Mouse (Mus musculus) forebrain, embryonic 14.5 days (tissue): ENCODE results near the gene Rwdd3. TPM values are rescaled to one million over a fixed set of nuclear protein-coding genes. Genes with fewer than 3 reads are reported as not detected.

Experiments used
- ATAC-seq: fragments of 200-750 bp; cut with Nextera tagmentation; 2 replicates; pipeline ENCODE4 v1.8.0; 2017; ENCODE audit warnings: mild to moderate bottlenecking, moderate library complexity
- DNase-seq: peaks from one replicate; pipeline ENCODE4 v3.0.0-alpha.2; 2015; ENCODE audit warnings: low spot score
- H3K27ac ChIP-seq: fragments of 300-500 bp; sonication (generic); 2 replicates; pipeline ENCODE4 v1.5.1; 2014; ENCODE audit warnings: low read depth, mild to moderate bottlenecking, control low read depth, low read length, moderate library complexity
- H3K27me3 ChIP-seq: fragments of 300-500 bp; sonication (generic); replicated peaks from 2 replicates; pipeline ENCODE4 v1.6.1; 2014; ENCODE audit warnings: low read length, control low read depth, mixed read lengths; ENCODE audit not compliant: control insufficient read depth, insufficient read depth
- H3K36me3 ChIP-seq: fragments of 300-500 bp; sonication (generic); 2 replicates; pipeline ENCODE4 v1.6.1; 2014; ENCODE audit warnings: low read length, control low read depth; ENCODE audit not compliant: control insufficient read depth, insufficient read depth
- H3K4me1 ChIP-seq: fragments of 300-500 bp; sonication (generic); 2 replicates; pipeline ENCODE4 v1.6.1; 2014; ENCODE audit warnings: antibody characterized with exemption, low read length, control low read depth; ENCODE audit not compliant: control insufficient read depth, insufficient read depth
- H3K4me2 ChIP-seq: fragments of 300-500 bp; sonication (generic); 2 replicates; pipeline ENCODE4 v1.6.1; 2014; ENCODE audit warnings: mild to moderate bottlenecking, control low read depth, low read length
- H3K4me3 ChIP-seq: fragments of 300-500 bp; sonication (generic); 2 replicates; pipeline ENCODE4 v1.5.1; 2014; ENCODE audit warnings: low read depth, low read length, control low read depth
- H3K9ac ChIP-seq: fragments of 300-500 bp; sonication (generic); 2 replicates; pipeline ENCODE4 v1.6.1; 2014; ENCODE audit warnings: mild to moderate bottlenecking, low read length, control low read depth, moderate library complexity
- H3K9me3 ChIP-seq: fragments of 300-500 bp; sonication (generic); replicated peaks from 2 replicates; pipeline ENCODE4 v1.6.1; 2016; ENCODE audit warnings: low read length, control low read depth, mixed read lengths; ENCODE audit not compliant: control insufficient read depth
- WGBS: fragments of 180-500 bp; shearing (Covaris S2); extraction: QIAGEN DNeasy Blood & Tissue Kit; methylation state at CpG from one replicate; pipeline ENCODE4 v1.1.7; 2014; 5-methylcytosine and 5-hydroxymethylcytosine counted together
- polyA plus RNA-seq: library from polyadenylated mRNA; unstranded; fragments of >200 nt; fragmentation: Nextera tagmentation; extraction: Ambion mirVana; gene quantifications from 2 replicates; pipeline ENCODE4 v1.2.1, GENCODE M21; 2014

The Rwdd3 gene
- polyA plus RNA-seq, 1 experiment from 2014 or later = 24.7 TPM

GRCm38 (mm10) chr3:121156451-121157186 is 14.9 kb downstream of the Rwdd3 start:
- H3K36me3 ChIP-seq = no peaks in the 10 kb centered on the region
- peak overlapping the region; percentile 71 for H3K27ac ChIP-seq
- peak overlapping the region; percentile 2 for H3K4me3 ChIP-seq
- ATAC-seq (peak; percentile 66), DNase-seq (no peak)
- WGBS = 18% methylated on average over 11 of the region's 11 CpGs
- H3K4me2 ChIP-seq = peak overlapping the region; percentile 40
- H3K9ac ChIP-seq = peak overlapping the region; percentile 4; the same call in 1 of the 2 replicates
- H3K4me1 ChIP-seq = peaks cover 29% of the 10 kb centered on the region
- no peaks in the 10 kb centered on the region for H3K9me3 ChIP-seq
- H3K27me3 ChIP-seq = no peaks in the 10 kb centered on the region

DNA sequence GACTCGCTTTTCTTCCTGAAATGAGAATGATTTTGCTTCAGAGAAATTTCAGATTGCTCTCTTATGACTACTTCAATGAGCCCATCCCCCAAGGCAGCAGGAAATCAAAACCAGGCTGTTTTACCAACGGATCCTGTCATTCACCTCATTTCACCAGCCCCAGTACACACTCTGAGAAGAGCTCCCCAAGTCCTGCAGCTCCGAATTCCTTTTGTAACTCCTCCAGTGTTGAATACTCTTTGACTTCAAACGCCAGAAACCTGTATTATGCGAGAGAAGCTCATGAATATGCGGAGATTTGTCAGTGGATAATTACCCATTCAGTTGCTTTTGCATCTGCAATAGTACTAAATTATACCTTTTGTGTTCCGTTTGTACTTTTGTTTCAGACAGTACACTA is 15.5 kb downstream of the Rwdd3 start:
- Histone ChIP-seq H3K27ac (peak overlapping the region; percentile 71; the same call in 1 of the 2 replicates), H3K27me3 (no peaks in the 10 kb centered on the region), H3K4me3 (0 out of 2 replicates have a peak overlapping the region, but pooled peaks have one; percentile 2), H3K9ac (0 out of 2 replicates have a peak overlapping the region, but pooled peaks have one; percentile 2), H3K4me2 (peak overlapping the region; percentile 40), H3K4me1 (peaks cover 29% of the 10 kb centered on the region), H3K9me3 (no peaks in the 10 kb centered on the region), H3K36me3 (no peaks in the 10 kb centered on the region)
- peak; percentile 84 for DNase-seq
- peak; percentile 80 for ATAC-seq
- 2% methylated on average over 7 of the region's 7 CpGs for WGBS

- no peak overlapping the region; the same call in 1 of the 2 replicates for H3K27ac ChIP-seq
Observed at GRCm38 (mm10) chr3:121133937-121134336, 37.6 kb downstream of the Rwdd3 start.

GRCm38 (mm10) chr3:121133039-121133438 is 38.5 kb downstream of the Rwdd3 start:
- no peaks in the 10 kb centered on the region for H3K9me3 ChIP-seq
- H3K9ac ChIP-seq = no peak overlapping the region
- no peak overlapping the region for H3K4me2 ChIP-seq
- DNase-seq (no peak), ATAC-seq (no peak)
- peaks cover 6% of the 10 kb centered on the region; the same call in 1 of the 2 replicates for H3K4me1 ChIP-seq
- WGBS = 82% methylated on average over 5 of the region's 5 CpGs
- H3K36me3 ChIP-seq = no peaks in the 10 kb centered on the region
- no peak overlapping the region for H3K27ac ChIP-seq
- no peaks in the 10 kb centered on the region for H3K27me3 ChIP-seq
- no peak overlapping the region for H3K4me3 ChIP-seq

More at GRCm38 (mm10) chr3:121133937-121134336, 37.6 kb downstream of the Rwdd3 start:
- H3K4me2 ChIP-seq = no peak overlapping the region
- H3K9me3 ChIP-seq = no peaks in the 10 kb centered on the region
- H3K4me1 ChIP-seq = peaks cover 6% of the 10 kb centered on the region; the same call in 1 of the 2 replicates
- no peaks in the 10 kb centered on the region for H3K36me3 ChIP-seq
- ATAC-seq (peak; percentile 40), DNase-seq (no peak)
- H3K9ac ChIP-seq = no peak overlapping the region
- no peak overlapping the region for H3K4me3 ChIP-seq
- WGBS = 60% methylated on average over 11 of the region's 11 CpGs
- H3K27me3 ChIP-seq = no peaks in the 10 kb centered on the region

DNA sequence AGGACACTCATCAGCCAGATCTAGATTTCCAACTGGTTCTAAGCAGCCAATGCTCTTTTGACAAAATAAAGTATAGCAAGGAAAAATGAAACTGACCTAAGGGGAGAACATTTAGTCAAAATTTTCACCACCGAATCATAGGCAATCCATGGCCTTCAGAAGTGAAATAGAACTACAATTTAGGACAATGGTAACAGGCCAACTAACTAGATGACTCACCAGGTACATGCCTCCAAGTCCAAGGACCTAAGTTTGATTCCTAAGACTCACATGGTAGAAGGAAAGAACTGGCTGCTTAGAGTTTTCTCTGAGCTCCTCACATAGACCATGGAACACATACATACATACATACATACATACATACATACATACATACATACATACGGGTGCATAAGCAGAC is 44.3 kb downstream of the Rwdd3 start:
- DNase-seq = no peak
- no peak for ATAC-seq
- Histone ChIP-seq H3K4me2 (no peak overlapping the region), H3K27ac (no peak overlapping the region), H3K9me3 (no peaks in the 10 kb centered on the region), H3K4me3 (no peak overlapping the region), H3K4me1 (no peaks in the 10 kb centered on the region), H3K9ac (no peak overlapping the region), H3K27me3 (no peaks in the 10 kb centered on the region), H3K36me3 (no peaks in the 10 kb centered on the region)
- WGBS = 96% methylated on average over 2 of the region's 2 CpGs

DNA sequence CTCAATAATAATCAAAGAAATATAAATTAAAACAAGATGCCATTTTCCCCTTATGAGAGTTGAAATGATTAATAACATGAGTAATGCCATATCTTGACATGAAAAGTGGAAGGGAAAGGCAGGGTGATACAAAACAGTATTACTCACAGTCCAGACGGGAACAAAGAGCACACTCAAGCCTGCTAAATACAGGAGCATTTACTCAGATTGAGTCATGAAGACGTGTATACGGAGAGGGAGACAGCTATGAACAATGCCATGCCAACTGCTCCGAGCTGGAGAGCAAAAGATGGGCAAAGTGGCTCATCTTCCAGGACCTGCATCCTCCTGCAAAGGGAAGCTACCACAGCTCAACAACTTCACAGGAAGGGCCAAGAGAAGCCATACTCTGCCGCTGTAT is 45.0 kb downstream of the Rwdd3 start:
- Histone ChIP-seq H3K27ac (no peak overlapping the region), H3K27me3 (no peaks in the 10 kb centered on the region), H3K36me3 (no peaks in the 10 kb centered on the region), H3K4me2 (no peak overlapping the region), H3K4me3 (no peak overlapping the region), H3K9me3 (no peaks in the 10 kb centered on the region), H3K9ac (no peak overlapping the region), H3K4me1 (no peaks in the 10 kb centered on the region)
- WGBS = 63% methylated on average over 5 of the region's 5 CpGs
- ATAC-seq (no peak), DNase-seq (no peak)

DNA sequence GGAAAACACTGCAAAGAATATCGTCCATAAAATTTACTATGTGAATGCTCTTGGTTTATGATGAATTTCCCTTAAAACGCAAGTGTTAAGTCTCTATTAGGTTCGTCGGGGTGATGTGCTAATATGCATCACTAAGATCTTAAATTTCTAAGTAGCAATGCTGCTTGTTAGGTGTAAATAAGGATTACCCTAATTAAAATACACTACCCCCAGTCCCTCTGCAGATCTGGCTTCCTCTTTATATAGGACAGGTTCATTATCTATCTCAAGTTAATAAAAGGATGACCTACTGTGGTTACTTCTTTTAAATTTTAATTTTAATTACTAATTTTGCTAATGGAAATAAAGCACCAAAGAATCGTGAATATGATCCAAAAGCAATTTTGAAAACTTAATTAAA is 50.4 kb downstream of the Rwdd3 start:
- Histone ChIP-seq H3K4me3 (no peak overlapping the region), H3K4me1 (no peaks in the 10 kb centered on the region), H3K9me3 (no peaks in the 10 kb centered on the region), H3K9ac (no peak overlapping the region), H3K4me2 (no peak overlapping the region), H3K36me3 (no peaks in the 10 kb centered on the region), H3K27ac (no peak overlapping the region), H3K27me3 (no peaks in the 10 kb centered on the region)
- ATAC-seq (no peak), DNase-seq (no peak)
- WGBS = 41% methylated on average over 5 of the region's 5 CpGs

GRCm38 (mm10) chr3:121116590-121116989 is 54.9 kb downstream of the Rwdd3 start:
- no peak for DNase-seq
- H3K4me2 ChIP-seq = no peak overlapping the region
- no peaks in the 10 kb centered on the region for H3K9me3 ChIP-seq
- no peak overlapping the region for H3K4me3 ChIP-seq
- WGBS = 80% methylated on average over 13 of the region's 13 CpGs
- H3K36me3 ChIP-seq = no peaks in the 10 kb centered on the region
- ATAC-seq = no peak
- no peaks in the 10 kb centered on the region for H3K27me3 ChIP-seq
- no peaks in the 10 kb centered on the region for H3K4me1 ChIP-seq
- no peak overlapping the region for H3K9ac ChIP-seq
- H3K27ac ChIP-seq = no peak overlapping the region

DNA sequence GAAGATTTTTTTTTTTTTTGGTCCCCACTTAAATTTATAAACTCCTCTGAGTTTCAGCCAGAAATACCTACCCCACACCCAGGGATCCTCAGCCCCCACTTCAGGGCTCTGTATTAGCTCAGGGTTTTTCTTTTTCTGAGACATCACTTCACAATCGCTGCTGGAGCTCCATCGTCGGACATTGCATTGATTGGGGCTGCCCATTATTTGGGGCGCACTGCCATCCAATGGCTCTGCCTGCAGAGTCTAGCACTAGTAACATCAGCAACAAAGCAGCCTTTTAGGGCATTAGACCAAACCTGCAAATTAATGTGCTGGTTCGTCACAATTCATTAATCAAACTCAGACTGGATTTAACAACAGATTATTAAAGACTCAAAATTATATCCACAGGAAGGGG is 55.4 kb downstream of the Rwdd3 start:
- 33% methylated on average over 5 of the region's 5 CpGs for WGBS
- H3K4me1 ChIP-seq = no peaks in the 10 kb centered on the region
- no peaks in the 10 kb centered on the region for H3K27me3 ChIP-seq
- no peak overlapping the region for H3K4me2 ChIP-seq
- H3K9me3 ChIP-seq = no peaks in the 10 kb centered on the region
- no peak overlapping the region for H3K9ac ChIP-seq
- no peak overlapping the region for H3K4me3 ChIP-seq
- H3K27ac ChIP-seq = no peak overlapping the region
- no peak for ATAC-seq
- no peaks in the 10 kb centered on the region for H3K36me3 ChIP-seq
- no peak for DNase-seq
